Mouse (Mus musculus): Measurements from ENCODE around the gene Polr2m.

Gene Polr2m

GRCm38 (mm10) chr9:71475536-71475935, 10.2 kb downstream of the Polr2m start:
- no peak for DNase-seq (ENCODE audit: low read depth in 2 of 2, low spot score in 2 of 2)

- no peak for DNase-seq (ENCODE audit: low read depth in 2 of 2, low spot score in 2 of 2)
These were observed 18.3 kb downstream of the Polr2m start for GRCm38 (mm10) chr9:71467434-71467833.

GRCm38 (mm10) chr9:71466111-71466510, 19.6 kb downstream of the Polr2m start:
- no peak for DNase-seq (ENCODE audit: low read depth in 2 of 2, low spot score in 2 of 2)

GRCm38 (mm10) chr9:71463072-71463667, 22.6 kb downstream of the Polr2m start:
- DNase-seq (ENCODE audit: low read depth in 2 of 2, low spot score in 2 of 2), result no peak

GRCm38 (mm10) chr9:71456738-71457137, 29.0 kb downstream of the Polr2m start:
- DNase-seq (ENCODE audit: low read depth in 2 of 2, low spot score in 2 of 2), result no peak

GRCm38 (mm10) chr9:71453917-71454316, 31.8 kb downstream of the Polr2m start:
- no peak for DNase-seq (ENCODE audit: low read depth in 2 of 2, low spot score in 2 of 2)

GRCm38 (mm10) chr9:71453352-71453751, 32.4 kb downstream of the Polr2m start:
- no peak for DNase-seq (ENCODE audit: low read depth in 2 of 2, low spot score in 2 of 2)

GRCm38 (mm10) chr9:71450626-71451025, 35.1 kb downstream of the Polr2m start:
- no peak for DNase-seq (ENCODE audit: low read depth in 2 of 2, low spot score in 2 of 2)

- DNase-seq (ENCODE audit: low read depth in 2 of 2, low spot score in 2 of 2), result no peak
These were observed 38.2 kb downstream of the Polr2m start for GRCm38 (mm10) chr9:71447573-71447972.

GRCm38 (mm10) chr9:71445308-71445707, 40.4 kb downstream of the Polr2m start:
- no peak for DNase-seq (ENCODE audit: low read depth in 2 of 2, low spot score in 2 of 2)

- DNase-seq (ENCODE audit: low read depth in 2 of 2, low spot score in 2 of 2), result no peak
These were observed 47.6 kb downstream of the Polr2m start for GRCm38 (mm10) chr9:71438146-71438545.

Data from CD8-positive naive resting alpha-beta T cell, adult 2 months (primary cell).